Mouse (Mus musculus) heart, postnatal 14 days (tissue): ENCODE results near the gene Ifnb1. TPM values are rescaled to one million over a fixed set of nuclear protein-coding genes. Genes with fewer than 3 reads are reported as not detected.
A peak's percentile ranks its signal among the peaks of the same experiment; 100 is the strongest.
"Not testable (repeated sequence)": the region's sequence is repeated elsewhere in the genome, so short reads cannot be mapped to it uniquely, and the experiment has no call there.

Experiments
- DNase-seq, 2 experiments: peaks; one replicate each; pipeline ENCODE4 v3.0.0; 2021 to 2022
- intact Hi-C: fragments of 180-260 bp; cut with DNase I; formaldehyde crosslinking; loops from one replicate; pipeline ENCODE4 v1.15.1; 2025
- long read RNA-seq, 2 experiments: library from polyadenylated mRNA; stranded (forward); transcript quantifications; one replicate each; pipeline ENCODE4 v2.0.0; 2021
- total RNA-seq, 2 experiments: library from RNA; stranded (reverse); gene quantifications; 2 replicates each; pipeline ENCODE4 v1.2.3; 2021

The Ifnb1 gene
- not detected for total RNA-seq
- long read RNA-seq, experiment 1: 0 reads
- long read RNA-seq, experiment 2: 0 reads

- intact Hi-C loops: loop anchor here (2.0 kb wide), 1 partner anchor 20 kb away; no protein-coding TSS in a partner anchor
- DNase-seq: no peak
Measured at GRCm38 (mm10) chr4:88522674-88523073, at the start of gene Ifnb1. TSS of gene Ifnb1 (minus strand) at chr4:88522774.

- no peak for DNase-seq
- intact Hi-C loops: no loop called here
Measured at GRCm38 (mm10) chr4:88571698-88572097, 49.1 kb upstream of the Ifnb1 start, which contains the start of gene Ifna14. TSS of gene Ifna14 (minus strand) at chr4:88571798.

DNA sequence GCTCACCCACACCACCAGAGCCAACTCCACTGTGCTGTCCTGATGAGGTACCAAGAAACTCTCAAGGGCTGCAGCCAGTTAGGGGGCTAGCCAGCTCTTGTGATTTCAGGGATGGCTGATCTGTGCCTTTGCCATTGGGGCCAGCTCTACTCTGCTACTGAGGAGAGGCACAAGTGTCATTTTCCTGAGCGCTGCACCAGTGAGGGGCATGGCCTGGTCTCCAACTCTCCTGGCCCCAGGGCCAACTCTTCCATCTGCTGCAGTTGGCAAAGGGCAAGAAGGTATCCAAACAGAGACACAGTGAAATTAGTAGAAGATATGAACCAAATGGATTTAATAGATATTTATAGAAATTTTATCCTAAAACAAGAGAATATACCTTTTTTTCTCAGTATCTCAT, 39.2 kb upstream of the Ifnb1 start:
- no peak for DNase-seq
- intact Hi-C loops: no loop called here

DNA sequence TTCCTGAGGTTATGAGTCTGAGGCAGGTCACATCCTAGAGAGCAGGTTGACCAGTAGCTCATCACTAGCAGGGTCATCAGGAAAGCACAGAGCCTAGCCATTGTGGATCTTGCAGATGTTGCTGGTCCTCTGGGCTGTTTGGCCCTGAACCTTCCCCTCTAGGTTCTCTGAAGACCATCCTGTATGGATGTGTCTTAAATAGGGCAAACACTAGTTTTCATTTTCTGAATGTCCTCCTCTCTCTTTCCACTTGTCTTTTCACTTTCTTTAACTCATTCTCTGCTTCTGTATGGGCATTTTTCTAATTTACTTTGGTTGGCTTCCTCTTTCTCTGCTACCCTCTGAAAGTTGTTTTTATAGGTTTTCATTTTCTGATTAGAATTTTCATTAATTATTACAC, 35.6 kb upstream of the Ifnb1 start, which contains the start of gene Ifna15:
Gene Ifna15, minus strand, starts transcription at position 101 of the 400 bp plus-strand sequence.
- DNase-seq, intact Hi-C loops: not testable (repeated sequence)

GRCm38 (mm10) chr4:88550161-88550945, 27.8 kb upstream of the Ifnb1 start:
- peak; percentile 78 to 82 for DNase-seq
- intact Hi-C loops: loop anchor here (5.0 kb wide), 1 partner anchor 87 kb away; no protein-coding TSS in a partner anchor

GRCm38 (mm10) chr4:88547986-88548385, 25.4 kb upstream of the Ifnb1 start:
- no peak for DNase-seq
- intact Hi-C loops: loop anchor here (5.0 kb wide), 1 partner anchor 241 kb away; no protein-coding TSS in a partner anchor

- intact Hi-C loops: loop anchor here (2.0 to 5.0 kb wide), 5 partner anchors 21 to 1176 kb away; partner anchors contain the start of gene Ifnb1
- DNase-seq: peak in 1 of 2 experiments; percentile 26
Measured at GRCm38 (mm10) chr4:88543649-88544234, 21.2 kb upstream of the Ifnb1 start.

- intact Hi-C loops: no loop called here
- peak; percentile 26 to 31 for DNase-seq
Measured at GRCm38 (mm10) chr4:88537328-88537727, 14.8 kb upstream of the Ifnb1 start.

DNA sequence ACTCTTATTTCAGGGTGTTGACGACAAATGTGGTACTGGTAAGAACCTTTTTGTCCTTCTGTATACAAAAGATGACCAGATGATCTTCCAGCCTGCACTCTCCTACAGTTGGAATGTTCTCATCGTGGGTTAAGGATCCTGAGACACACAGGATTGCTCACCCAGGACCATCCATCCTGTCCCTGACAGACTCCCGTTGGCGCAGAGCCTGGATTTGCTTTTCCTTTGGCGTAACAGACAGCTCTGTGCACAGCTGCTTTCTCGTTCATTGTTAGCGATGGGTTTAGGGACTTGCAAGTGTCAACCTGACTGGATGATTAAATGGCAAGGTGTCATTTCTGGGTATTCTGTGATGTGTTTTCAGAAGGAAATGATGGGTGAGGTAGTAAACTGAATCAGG, 14.1 kb upstream of the Ifnb1 start:
- intact Hi-C loops: no loop called here

GRCm38 (mm10) chr4:88535742-88536141, 13.2 kb upstream of the Ifnb1 start:
- no peak for DNase-seq
- intact Hi-C loops: no loop called here

More for the DNA sequence above, 14.1 kb upstream of the Ifnb1 start:
- DNase-seq: peak; percentile 47 to 51

DNA sequence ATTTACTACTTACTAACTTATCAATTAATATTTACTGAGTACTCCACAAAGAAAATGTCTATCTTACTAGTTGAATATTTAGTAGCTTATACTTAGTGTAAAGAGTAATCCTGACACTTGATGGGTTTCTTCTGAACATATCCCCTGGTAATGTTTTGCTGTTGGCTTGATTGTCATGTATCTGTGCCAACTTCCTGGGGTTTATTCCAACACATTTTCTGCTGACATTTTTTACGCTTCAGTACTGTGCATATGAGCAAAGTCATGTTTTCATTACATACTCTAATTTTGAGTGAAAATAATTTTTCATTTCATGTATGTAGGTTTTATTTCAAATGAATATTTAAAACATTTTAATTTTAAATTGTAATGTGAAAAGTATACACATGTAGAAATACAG, 12.3 kb upstream of the Ifnb1 start:
- DNase-seq: no peak
- intact Hi-C loops: no loop called here

GRCm38 (mm10) chr4:88533499-88533898, 10.9 kb upstream of the Ifnb1 start:
- DNase-seq: no peak
- intact Hi-C loops: no loop called here

DNA sequence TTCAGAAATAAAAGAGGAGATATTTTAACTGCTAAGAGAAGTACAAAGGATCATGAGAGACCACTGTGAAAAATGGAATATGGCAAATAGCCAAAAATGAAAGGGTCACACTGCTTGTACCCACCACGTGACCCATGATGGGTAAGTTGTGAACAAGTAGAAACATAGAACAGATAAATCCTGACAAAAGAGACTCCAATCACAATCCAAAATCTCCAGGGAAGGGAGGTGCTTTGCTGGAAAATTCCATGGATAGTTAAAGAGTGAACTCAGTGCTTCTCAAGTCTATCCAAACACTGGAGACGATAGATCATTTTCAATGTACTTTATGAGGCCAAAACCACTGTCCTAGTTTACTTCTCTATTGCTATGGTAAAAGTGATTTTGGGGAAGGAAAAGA, 8.3 kb upstream of the Ifnb1 start:
- intact Hi-C loops: no loop called here
- DNase-seq: no peak

DNA sequence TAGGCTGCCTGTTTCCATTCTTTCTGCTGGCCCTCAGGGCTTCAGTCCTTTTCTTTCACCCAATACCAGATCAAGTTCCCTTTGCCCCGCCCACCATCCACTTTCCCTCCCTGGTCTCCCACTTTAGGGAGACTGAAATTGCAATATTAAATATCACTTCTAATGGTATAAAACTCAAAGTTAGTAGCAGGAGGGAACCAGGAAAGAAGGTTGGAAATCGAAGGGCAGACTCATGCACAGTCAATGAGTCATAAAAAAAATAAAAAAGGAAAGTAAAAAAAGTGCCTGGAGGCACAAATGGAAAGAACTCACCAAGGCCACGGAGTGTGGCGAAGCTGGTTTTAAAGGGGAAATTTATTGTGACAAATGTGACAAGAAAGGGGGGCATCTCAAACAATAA, 7.7 kb upstream of the Ifnb1 start:
- DNase-seq: no peak
- intact Hi-C loops: no loop called here

DNA sequence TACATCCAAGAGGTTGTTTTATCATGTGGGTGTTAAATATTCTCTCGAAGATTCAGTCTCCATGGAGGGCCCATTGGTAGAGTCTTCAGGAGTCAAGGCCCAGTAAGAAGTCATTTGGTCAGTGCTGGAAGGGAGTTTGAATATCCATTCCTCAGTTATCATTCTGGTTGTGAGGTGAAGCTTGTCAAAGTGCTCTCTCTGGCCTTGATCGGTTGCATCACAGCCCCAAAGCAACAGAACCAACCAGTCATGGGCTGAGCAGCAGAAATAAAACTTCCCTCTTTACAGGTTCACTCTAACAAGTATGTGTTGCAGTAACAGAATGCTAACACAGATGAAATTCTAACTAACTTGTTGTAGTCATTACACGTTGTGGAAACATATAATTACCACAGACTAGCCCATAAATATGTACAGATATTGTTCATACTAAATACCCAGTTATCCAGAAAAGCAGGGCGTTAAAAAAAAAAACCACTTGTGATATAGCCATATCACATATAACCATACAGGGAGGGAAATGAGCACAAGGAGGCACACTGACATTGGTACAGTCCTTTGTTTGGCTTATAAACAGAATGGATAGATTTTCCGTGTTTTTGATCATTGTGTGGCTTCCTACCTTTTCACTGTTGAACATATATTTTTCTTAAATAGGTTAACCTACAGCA, 3.9 kb upstream of the Ifnb1 start:
- DNase-seq: no peak
- intact Hi-C loops: no loop called here

DNA sequence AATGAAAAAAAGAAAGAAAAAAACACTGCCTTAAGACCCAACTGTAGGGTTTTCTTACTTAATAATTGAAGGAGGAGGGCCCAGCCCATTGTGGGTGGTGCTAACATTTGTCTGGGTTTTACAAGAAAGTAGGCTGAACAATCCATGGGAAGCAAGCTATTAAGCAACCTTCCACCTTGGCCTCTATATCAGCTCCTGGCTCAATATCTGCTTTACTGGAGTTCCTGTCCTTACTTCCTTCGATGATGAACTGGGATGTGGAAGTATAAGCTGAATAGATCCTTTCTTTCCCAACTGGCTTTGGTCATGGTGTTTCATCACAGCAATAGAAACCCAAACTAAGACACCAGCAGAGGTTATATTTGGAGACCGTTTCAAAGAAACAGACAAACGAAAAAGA, 2.8 kb upstream of the Ifnb1 start:
- intact Hi-C loops: no loop called here
- DNase-seq: no peak

DNA sequence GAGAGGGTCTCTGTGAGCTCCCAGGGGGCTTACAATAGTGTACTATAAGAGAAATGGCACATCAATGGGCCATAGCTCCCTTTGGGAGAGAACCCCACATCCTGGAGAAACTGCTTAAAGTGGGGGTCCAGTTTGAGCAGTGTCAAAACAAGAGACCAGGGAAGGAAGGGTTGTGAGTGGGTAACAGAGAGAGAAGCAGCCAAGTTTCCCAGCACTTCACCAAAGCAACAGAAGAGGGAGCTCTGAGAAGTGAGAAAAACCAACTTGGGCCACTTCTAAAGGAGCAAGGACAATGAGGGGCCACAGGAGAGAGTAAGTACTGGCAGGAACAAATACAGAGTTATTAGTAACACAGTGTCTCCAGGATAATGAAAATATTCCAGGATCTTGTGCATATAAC, 667 bp upstream of the Ifnb1 start:
- intact Hi-C loops: loop anchor here (2.0 kb wide), 1 partner anchor 20 kb away; no protein-coding TSS in a partner anchor
- peak; percentile 29 to 45 for DNase-seq

- intact Hi-C loops: loop anchor here (10.0 kb wide), 1 partner anchor 163 kb away; no protein-coding TSS in a partner anchor
- DNase-seq: no peak
Measured at GRCm38 (mm10) chr4:88517957-88518356, 4.6 kb downstream of the Ifnb1 start.

DNA sequence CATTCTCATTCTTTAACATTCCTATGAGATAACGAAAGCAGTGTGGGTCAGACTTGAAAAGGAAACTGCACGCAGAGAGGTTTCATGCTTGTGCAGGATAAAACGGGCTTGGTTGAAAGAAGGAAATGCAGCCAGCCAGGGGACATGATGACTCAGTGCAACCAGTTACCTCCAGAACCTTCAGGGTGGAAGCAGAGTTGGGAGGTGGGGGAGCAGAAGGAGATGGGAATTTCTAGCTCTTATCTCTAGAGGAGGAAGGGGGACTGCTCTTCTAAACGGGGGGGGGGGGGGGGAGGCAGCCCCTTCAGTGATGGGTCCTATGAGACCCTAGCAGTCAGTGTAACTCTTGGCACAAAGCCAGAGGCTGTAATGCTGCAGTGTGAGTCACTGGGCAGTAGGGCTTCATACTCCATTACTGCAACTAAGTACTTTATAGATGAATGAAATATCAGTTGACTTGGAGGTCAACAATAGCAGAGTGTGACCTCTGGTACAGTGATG, 6.8 kb downstream of the Ifnb1 start:
- intact Hi-C loops: loop anchor here (10.0 kb wide), 1 partner anchor 161 kb away; no protein-coding TSS in a partner anchor
- peak; percentile 22 to 41 for DNase-seq

DNA sequence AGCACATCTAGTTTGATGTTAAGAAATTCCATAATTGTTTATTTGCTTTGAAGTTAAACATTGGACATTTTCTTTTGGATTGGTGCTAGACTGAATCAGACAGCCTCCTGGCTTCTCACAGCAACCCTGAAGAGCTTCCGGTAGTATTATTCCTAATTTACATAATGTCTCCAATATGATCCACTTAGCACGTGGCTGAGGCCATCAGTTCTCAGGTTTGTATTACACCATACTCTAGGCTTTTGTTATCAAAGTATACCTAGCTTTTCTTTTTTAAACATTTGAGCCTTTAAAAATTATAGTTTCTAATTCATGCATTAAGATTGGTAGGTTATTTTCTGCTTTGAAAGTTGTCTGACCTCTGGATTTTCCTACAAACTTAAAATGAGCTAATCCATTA, 7.3 kb downstream of the Ifnb1 start:
- intact Hi-C loops: loop anchor here (10.0 kb wide), 1 partner anchor 160 kb away; no protein-coding TSS in a partner anchor
- DNase-seq: no peak
